Mouse (Mus musculus) liver, adult (tissue): Measurements from ENCODE around the gene Ssmem1.

Experiments
- GATA4 ChIP-seq: IDR thresholded peaks from 2 replicates; pipeline ENCODE4 v1.6.1; 2014; ENCODE audit warnings: mild to moderate bottlenecking, low read length; ENCODE audit not compliant: insufficient replicate concordance

Gene Ssmem1

DNA sequence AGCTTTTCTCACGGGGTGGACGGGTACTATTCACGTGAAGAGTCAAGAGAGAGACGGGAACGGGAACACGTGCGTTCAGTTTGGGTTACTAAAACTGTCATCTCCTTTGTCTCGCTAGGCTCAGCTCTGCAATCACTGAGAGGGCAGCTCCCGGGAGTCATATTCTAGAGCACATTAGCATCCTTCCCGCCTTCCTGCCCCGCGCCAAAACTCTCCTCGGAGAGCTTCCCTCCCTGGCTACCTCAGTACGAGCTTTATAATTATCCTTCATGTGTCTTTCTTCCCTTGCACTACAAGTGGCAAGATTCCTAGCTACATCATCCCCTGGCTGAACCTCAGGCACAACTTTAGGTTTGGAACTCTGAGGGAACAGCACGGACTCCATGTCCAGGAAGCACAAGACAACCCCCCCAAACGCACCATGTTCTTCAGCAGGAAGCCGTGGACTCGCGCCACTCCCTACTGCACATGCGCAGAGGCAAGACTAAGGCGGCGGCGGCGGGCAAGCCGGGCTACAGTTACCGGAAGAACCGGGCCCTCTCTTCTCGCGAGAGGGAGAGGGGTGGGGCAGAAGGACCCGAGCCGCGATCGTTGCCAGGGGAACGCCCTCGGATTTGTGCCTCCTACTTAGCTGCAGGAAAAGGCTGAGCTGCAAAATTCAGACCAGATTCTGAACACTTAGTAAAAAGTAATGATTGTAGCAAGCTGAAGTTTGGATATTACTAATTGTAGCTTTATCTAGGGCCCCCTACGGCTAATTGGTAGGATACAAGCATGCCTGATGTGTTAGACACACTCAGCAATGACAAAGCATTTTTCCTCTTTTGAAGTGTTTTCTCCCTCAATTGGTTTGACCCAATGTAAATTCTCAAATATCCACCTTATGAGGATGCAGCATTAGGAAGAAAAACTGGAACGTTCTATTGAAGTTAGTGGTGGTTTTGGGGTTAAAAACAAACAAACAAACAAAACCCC, at the start of gene Ssmem1, which contains the start of gene Tmem209:
Ssmem1 (plus strand) TSS at position 585 of the 975 bp plus-strand sequence.
Tmem209 (minus strand) TSS at position 519 of the 975 bp plus-strand sequence.
- peak; percentile 24; the same call in 1 of the 2 replicates for TF ChIP-seq GATA4

DNA sequence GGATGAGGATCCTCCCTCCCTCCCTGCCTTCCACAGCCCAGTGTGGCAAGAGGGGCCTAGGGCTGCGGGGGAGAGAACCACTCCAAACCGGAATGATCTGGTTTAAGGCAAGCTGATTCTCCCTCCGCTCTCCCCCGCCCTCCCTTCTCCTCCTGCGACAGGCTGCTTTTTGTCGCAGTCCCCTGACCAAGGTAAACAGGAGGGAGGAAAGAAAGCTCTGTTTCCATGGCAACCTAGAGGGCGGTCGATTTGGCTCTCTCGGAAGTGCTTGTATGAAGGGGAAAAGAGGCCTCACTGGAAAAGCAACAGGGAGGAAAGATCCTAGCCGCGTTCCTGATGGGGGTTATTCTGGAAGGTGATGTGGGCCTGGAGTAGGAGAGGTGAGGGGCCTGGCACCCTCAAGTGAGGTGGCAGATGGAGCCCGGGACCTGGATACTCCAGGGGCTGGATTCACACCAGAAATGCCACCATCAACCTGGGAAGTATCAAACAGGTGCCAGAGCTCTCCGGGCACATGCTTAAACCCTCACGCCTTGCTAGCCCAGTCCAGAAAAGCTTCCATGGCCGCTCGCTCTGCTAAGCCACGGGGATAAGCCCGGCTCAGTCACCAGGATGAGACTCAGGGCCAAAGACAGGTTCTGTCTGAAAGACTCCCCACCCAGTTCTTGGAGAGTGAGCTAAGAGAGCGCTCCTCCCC, 48.8 kb upstream of the Ssmem1 start:
- no peak for TF ChIP-seq GATA4

DNA sequence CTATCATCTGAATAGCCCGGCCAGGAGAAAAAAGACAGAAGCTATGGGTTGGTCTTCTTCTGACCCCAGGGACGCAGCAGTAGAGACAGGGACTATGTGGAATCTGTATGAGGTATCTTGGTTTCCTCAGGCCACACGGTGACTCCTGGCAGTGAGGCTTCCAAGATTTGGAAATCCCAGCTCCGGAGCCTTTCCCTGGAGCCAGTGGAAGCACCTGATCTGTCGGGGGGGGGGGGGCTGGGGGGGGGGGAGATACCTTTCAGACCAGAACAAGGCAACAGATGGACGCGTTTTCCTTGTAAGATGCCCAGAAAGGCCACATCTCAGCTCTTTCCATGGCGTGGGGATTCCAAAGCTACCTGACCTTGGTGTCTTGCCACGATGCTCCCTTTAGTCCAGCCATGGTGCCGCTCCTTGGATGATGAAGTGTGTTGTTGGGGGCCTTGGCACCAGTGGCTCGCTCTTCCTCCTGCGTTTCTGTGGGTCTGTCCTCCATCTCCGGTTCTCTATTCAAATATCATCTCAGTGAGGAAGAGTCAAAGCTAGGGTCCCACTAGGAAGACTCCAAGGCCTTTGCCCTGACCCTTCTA, 47.8 kb upstream of the Ssmem1 start:
- no peak for TF ChIP-seq GATA4

DNA sequence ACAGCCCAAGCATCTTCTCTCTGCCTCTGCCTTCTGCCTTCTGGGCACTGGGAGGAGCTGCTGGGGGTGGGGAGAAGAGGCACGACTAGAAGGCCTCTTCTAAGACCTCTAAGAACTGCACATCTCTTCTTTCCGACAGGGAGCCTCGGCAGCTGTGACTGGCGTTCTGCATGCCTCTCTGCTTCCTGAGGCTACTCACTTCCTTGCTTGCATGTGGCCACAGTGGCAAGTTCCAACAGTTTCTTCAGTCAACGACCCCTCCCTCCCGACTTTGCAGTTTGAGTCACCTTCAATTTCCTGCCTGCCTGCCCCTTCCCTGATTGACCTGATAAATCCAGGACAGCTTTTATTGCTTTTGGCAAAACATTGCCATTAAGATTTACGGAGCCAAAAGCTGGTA, 46.8 kb upstream of the Ssmem1 start:
- TF ChIP-seq GATA4: no peak

DNA sequence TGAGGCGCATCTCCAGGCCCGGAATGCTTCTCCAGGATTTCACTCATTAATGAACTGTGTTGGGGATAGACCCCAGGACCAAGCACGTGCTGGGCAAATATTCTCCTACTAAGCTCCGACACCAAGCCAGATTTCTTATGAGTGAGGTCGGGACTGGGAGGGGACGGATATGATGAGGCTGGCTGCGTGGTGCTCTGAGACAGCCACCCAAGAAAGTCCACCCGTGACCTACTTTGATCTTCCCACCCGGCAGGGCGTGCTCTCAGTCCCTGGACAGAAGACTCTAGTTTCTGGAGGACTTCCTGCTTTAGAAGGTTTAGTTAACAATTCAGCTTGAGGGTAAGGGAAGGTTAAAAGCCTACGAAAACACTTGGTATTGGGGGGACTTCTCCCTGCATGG, 44.1 kb upstream of the Ssmem1 start:
- no peak for TF ChIP-seq GATA4

DNA sequence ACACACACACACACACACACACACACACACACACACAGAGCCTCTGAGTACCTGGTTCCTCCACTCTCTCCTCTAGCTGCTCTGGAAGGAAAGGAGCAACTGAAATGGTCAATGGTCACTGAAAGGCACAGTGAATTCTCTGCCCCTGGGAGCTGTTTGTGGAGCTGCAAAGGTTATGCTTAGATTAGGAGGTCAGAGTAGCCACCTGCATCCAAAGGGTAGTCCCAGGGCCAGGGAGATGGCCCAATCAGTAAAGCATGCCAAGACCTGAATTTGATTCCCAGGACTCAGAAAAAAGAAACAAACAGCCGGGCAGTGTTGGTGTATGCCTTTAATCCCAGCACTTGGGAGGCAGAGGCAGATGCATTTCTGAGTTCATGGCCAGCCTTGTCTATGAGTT, 41.6 kb upstream of the Ssmem1 start:
- no peak for TF ChIP-seq GATA4

DNA sequence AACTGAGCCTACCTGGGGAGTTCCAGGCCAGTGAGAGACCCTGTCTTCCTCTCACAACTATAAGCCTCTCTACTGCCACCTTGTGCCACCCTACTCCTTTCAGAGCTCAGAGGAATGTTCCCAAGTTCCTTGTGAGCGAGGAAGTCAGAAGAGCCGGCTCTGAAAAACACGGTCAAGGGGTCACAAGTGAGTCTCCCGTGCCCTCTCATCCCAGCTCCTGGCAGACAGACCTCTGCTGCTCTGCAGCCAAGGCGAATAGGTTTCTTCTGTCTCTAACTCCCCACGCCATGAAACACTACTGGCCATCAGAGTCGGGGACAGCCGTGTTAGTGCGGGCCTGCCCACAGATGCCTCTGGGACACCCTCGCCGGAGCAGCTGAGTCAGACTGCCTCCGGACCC, 41.0 kb upstream of the Ssmem1 start:
- TF ChIP-seq GATA4: no peak

DNA sequence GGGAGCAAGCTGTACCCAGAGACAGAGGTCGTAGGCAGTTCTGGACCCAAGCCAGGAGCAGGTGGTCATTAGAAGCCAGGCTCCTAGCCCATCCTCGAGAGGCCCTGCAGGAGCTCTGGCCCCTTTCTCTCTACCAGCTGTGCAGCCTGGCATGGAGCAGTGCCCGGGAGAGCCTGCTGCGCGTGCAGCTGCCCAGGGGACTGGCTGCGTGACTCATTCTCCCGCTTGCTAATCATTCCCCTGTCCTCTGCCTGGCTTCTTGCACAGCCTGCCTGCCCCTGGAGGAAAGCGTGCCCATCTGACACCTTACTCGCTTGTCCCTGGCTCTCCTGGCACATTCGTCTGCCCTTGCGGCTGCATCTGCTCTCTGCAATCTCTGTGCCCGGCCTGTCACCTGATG, 40.3 kb upstream of the Ssmem1 start:
- no peak for TF ChIP-seq GATA4

DNA sequence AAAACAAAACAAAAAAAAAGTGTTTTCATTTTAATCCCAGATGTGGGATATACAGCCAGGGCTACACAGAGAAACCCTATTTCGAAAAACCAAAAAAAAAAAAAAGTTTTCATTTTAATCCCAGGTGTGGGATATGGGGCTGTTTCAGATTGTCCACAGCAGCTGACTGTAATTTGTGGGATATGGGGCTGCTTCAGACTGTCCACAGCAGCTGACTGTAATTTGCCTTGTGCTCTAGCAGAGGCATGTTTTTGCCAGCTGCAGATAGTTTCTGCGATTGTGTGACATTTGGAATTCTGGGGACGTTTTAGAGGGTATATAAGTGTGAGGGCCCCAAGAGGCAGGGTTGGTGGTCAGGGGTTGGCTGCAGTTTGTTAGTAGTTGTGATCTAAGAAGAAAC, 37.9 kb upstream of the Ssmem1 start:
- no peak for TF ChIP-seq GATA4

DNA sequence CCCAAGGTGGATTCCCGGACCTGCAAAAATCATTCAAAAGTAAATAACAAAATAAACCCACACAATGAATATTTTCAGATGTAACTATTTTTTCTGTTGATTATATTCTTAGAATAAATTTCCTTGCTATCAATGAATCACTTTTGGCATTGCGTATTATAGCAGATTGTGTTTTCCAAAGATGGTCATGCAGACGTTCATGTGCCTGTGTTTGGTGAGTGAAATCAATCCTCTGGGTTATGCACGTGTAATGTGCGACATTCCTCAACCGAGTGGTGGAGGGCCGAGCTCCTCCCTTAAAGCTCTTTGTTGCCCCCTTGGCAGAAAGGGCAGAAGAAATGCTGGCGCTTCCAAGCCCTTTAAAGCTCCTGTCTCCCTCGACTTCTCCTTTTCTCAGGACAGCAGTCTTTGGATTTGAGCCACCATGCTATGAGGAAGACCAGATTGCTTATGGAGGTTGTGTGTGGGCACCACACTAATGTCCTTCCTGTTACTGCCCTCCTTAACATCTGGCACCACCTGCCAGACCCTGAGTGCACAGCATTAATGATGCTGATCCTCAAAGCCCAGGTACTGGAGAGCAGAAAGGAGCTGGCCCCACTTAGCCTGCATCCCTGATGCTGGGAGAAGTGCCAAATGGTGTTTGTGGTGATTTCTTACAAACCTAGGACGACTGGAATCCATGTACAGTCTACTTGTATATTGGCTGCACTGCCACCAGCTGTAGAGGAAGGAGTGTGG, 33.5 kb upstream of the Ssmem1 start:
- TF ChIP-seq GATA4: no peak

DNA sequence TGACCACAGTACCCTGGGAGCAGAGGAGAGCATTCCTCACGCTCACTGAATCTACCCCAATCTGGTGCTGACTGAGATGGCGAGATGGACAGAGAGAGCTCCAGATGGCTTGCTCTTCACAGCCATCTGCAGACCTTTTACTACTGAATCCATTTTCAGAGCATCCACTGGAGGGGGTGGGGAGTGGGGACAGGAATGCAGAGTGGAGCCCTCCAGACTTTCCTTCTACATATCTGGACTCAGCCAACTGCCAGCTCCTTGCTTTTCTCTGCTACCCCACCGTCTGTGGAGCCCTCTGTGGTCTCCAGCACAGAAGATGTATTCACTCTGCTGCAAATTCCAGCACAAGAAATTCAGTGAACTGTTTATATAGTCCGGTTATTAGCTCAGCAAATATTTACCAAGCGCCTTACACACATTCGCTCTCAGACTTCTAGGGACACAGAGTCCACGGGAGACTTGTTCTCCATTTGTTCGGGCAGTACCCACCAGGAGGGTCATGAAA, 32.4 kb upstream of the Ssmem1 start:
- TF ChIP-seq GATA4: no peak

DNA sequence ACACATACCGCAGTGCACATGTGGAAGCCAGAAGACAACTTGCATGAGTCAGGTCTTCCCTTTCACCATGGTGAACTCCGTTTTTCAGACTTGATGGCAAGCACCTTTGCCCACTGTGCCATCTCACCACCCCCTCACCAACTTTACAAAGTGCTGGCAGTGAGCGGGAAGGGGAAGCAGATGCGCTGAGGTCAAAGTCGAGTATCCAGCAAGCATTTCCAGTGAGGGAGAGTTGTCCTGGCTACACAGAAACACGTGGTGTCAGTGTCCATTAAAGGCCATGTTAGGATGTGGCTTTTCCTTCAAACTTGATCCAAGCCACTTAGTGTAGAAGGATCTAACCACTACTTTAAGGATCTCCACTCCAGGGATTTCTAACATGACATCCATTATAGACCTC, 31.9 kb upstream of the Ssmem1 start:
- no peak for TF ChIP-seq GATA4

DNA sequence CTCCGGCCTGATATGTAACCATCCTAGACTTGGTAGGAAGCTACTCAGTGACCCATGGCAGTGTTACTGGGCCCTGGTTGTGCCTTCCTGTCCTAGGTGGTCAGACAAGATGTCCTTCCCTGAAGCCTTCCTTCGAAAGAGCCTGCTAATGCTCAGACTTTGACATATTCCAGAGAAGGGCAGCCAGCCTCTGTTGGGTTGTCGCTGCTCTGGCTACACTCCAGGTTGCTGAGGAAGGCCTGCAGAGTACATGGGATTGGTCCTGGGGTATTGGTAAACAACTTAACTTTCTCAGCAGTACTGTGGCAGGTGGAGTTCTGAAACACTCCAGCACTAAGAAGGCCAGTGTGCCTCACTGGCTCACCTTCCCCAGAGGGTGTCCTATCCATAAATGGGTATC, 30.2 kb upstream of the Ssmem1 start:
- no peak for TF ChIP-seq GATA4

DNA sequence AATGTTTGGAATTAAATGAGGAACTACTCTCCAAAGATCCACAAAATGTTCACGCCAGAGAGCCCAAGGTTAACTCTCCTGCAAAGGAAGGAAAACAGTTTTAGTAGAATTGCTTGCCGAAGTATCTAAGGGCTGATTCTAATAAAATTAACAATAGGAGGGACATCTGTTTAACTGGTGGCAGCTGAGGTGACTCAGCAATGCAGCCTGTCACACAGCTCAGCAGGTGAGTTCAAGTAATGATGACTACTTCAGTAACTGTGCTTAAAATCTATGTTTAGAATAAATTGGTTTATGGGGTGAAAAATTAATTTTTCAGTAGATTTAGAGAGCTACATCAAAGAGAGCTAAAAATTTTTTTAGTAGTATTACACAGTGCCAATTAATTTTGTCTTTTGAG, 26.7 kb upstream of the Ssmem1 start:
- no peak for TF ChIP-seq GATA4

DNA sequence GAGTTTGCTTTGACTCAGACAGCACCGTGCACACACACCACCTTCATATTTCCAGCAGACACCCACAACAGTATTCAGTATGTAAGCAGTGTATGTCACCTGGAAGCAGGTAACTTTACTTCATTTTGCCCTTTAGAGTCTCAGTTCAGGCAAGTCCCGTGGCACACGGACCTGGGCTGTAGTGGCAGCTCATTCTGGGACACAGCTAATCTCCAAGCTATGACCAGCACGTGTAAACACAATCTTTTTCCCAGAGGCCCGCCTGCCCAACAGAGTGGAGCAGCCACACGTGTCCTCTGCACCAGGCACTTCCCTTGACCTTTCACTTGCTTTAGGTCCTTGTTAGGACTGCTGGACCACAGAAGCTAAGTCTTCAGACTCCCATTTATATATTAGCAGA, 23.1 kb upstream of the Ssmem1 start:
- TF ChIP-seq GATA4: no peak
